Mouse (Mus musculus): ENCODE results near the gene Lpcat2.

DNA sequence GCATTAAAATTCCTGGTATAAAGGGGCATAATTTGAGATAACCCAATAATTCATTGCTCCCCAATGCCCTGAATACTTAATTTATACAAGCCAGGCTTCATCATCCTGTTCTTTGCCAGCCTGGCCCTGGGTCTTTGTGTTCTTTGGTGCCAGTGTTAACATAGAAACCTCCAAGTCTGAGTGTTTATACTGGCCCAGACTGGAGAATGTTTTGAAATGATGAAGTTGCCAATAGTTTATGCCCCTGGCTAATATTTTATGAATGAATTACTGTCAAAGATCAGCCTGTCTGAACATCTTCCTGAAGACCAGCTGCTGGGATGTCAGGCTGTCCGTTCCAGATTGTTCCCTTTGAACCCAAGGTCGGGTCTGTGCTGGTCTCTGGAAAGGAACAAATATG, 109.4 kb downstream of the Lpcat2 start:
- no peak for TF ChIP-seq POLR2A (IDR thresholded peaks at IDR 0.05; ENCODE audit: control insufficient read depth, extremely low read depth, insufficient read depth, low read length, poor library complexity)
- no peak for TF ChIP-seq CTCF (IDR thresholded peaks at IDR 0.05; ENCODE audit: borderline replicate concordance, control insufficient read depth, extremely low read depth, insufficient read depth, low read length, poor library complexity)

Measured in thymus, adult 2 months (tissue).